Mouse (Mus musculus): ENCODE measurements around the gene Flvcr2.
A peak's percentile ranks its signal among the peaks of the same experiment; 100 is the strongest.
"Not testable (repeated sequence)": the region's sequence is repeated elsewhere in the genome, so short reads cannot be mapped to it uniquely, and the experiment has no call there.

The Flvcr2 gene

DNA sequence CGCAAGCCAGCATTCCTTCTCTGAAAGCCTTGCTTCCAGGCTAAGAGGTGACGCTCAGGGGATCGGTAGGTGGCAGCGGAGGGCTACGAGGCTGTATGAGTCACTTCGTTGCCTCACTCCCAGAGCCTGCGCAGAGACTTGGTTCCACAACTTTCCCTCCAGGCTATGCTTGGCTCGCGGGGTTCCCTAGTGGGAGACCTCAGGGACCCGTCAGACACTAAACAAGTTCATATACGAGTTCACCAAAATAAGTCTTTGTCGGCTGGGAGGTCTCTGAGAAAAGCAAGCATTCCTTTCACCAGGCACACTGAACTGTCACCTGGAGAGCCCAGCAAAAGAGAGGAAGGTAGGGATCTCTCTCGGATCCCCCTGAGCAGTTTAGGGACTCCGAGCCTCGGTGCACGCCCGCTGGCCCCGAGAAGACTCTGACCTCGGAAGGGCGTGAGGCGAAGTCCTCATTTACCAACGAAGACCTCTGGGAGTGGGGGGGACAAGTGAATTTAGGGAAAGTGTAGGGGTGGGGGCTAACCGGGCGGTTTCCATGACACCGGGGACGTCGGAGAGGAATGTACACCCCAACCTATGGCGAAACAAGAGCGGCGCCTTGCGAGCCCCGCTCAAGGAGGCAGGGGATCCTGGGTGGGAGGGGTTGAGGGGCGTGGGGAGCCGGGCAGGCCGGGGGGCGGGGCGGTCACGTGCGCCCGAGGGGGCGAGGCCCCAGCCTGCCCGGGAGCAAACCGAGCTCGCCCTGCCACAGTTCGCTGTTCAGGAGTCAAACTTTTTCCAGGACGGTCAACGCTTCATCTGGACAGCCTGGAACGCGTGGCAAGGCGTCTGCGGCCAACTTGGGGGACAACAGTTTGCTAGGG, at the start of gene Flvcr2:
TSS of gene Flvcr2 (plus strand) at position 713 of the 869 bp plus-strand sequence.
- peak; percentile 77 for DNase-seq (ENCODE audit: low spot score)

DNA sequence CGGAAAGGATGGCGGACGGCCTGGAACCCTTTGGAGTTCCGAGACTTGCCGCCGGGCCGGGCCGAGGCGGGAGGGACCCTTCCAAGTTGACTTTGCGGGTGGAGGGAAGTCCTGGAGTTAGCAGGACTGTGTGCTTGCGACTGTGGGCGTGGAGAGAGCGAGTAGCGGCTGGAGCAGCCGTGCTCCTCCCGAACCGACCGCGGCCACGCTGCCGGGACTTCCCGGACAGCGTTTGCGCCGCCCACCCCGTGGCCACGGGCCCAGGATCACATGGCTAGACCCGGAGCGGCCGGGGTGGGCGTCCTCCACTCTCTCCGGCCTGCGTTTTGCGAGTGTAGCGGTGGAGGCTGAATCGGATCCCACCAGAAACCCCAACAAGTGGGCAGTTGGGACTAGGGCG, 48.2 kb upstream of the Flvcr2 start:
- not testable (repeated sequence) for DNase-seq (ENCODE audit: low spot score)

- DNase-seq (ENCODE audit: low spot score) = no peak
Measured at GRCm38 (mm10) chr12:85700191-85700841, 46.0 kb upstream of the Flvcr2 start.

DNA sequence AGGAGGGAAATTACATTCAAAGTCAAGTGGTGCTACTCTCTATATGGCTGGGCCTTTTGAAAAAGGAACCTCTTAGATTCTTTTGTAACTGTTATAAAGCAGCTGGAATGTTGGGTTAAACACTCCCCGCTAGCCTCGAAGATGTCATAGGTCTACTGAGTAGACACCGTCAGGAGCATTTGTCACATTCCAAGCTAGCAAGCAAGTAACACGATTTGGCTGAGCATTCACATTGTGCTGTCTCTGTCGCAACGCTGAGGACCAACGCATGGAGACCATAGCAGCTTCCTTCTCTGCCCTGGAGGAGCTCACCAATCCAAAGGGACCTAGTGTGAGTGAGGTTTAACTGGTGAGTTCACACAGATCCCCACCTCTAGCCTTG, 45.5 kb upstream of the Flvcr2 start:
- DNase-seq (ENCODE audit: low spot score) = no peak

DNA sequence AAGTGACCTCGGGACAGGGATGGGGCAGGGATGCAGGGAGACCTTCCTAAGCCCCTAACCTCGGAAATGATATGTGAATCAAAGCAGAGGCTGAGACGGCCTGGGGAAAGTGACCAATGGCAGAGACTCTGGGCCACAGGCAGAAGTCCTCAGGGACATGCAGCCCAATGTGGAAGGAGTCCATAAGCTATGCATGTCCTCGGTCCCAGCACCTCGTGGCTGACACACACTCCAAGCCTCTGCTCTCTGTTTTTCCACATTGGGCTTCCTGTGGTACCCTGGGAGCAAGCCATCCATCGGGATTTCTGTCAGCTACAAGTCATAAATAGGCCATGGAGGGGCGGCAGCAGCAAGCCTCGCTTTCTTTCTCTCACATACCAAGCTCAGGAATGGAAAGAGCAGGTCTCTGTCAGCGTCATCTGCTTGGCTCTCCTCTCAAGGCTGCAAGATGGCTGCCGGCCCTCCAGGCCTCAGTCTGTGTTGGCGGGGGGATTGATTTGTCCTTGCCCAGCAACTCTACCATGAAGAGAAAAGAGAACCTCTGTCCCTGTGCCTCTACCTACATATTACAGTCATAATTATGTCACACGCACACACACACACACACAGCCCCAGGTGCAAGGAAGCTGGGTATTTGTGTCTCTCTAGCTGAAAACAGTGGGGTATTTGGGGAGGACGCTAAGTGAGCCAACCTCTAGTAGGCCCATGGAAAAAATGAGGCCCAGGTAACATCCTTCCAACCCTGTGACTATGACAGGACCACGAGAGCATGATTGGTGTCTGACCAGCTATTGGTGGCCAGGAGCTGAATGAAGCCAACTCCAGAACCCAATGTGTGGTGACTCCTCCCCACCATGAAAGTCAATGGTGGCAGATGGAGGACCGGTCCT, 43.9 kb upstream of the Flvcr2 start:
- no peak for DNase-seq (ENCODE audit: low spot score)

GRCm38 (mm10) chr12:85703507-85703906, 42.8 kb upstream of the Flvcr2 start:
- DNase-seq (ENCODE audit: low spot score) = no peak

DNA sequence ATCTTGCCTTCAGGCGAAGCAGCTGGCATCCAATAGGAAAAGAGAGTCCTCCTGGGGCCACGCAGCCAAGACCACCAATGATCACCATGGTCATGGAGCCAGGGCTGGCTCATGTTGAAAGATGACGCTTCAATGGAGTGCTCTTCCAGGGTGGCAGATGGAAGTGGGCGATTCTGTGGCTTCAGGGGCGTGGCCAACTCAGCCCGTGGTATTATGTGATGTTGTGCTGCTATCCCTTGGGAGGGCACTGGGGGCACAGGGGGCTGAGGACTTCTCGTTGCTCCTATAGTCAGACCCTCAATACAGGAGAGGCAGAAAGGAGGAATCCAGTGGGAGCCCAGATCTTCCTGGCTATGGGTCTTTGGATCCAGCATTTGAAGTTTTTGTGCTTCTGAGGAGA, 41.8 kb upstream of the Flvcr2 start:
- DNase-seq (ENCODE audit: low spot score) = no peak

- DNase-seq (ENCODE audit: low spot score) = peak; percentile 63
Measured at GRCm38 (mm10) chr12:85705002-85705830, 41.1 kb upstream of the Flvcr2 start.

- no peak for DNase-seq (ENCODE audit: low spot score)
Measured at GRCm38 (mm10) chr12:85705831-85706530, 40.4 kb upstream of the Flvcr2 start.

- no peak for DNase-seq (ENCODE audit: low spot score)
Measured at GRCm38 (mm10) chr12:85706906-85707305, 39.4 kb upstream of the Flvcr2 start.

DNA sequence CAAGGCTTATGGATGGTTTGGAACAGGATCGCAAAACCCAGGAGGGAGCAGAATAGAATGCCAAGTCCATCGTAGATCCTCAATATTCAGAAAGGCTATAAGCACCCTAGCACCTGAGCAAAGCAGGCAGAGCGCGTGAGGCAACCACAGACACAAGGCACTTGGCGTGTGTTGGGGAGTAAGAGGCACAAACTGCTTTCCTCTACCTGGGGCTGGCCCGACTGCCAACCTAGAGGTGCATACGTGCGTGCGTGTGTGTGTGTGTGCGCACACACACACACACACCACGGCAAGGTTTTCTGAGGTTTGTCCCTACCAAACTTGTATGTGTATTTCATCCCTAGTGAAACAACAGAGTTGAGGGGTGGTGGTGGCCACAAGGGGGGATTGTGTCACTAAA, 38.9 kb upstream of the Flvcr2 start:
- no peak for DNase-seq (ENCODE audit: low spot score)

- no peak for DNase-seq (ENCODE audit: low spot score)
Measured at GRCm38 (mm10) chr12:85708556-85708955, 37.8 kb upstream of the Flvcr2 start.

GRCm38 (mm10) chr12:85710695-85711094, 35.6 kb upstream of the Flvcr2 start:
- no peak for DNase-seq (ENCODE audit: low spot score)

DNA sequence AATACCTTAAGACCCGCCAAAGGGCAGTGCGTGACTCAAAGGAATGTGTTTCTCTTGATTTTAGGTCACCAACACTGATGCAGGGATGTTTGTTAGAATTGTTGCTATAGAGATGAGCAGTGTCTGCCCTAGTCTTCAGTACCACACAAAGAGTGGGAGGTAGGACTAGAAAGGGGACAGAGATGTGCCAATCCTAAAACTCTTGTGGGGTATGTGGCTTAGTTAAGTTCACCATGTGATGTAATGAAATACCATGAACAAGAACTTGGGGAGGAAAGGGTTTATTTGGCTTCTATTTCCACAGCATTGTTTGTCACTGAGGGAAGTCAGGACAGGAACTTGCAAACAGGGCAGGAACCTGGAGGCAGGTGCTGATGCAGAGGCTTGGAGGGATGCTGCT, 33.8 kb upstream of the Flvcr2 start:
- DNase-seq (ENCODE audit: low spot score) = no peak

- no peak for DNase-seq (ENCODE audit: low spot score)
Measured at GRCm38 (mm10) chr12:85714126-85714525, 32.2 kb upstream of the Flvcr2 start.

- DNase-seq (ENCODE audit: low spot score) = no peak
Measured at GRCm38 (mm10) chr12:85725306-85725705, 21.0 kb upstream of the Flvcr2 start.

DNA sequence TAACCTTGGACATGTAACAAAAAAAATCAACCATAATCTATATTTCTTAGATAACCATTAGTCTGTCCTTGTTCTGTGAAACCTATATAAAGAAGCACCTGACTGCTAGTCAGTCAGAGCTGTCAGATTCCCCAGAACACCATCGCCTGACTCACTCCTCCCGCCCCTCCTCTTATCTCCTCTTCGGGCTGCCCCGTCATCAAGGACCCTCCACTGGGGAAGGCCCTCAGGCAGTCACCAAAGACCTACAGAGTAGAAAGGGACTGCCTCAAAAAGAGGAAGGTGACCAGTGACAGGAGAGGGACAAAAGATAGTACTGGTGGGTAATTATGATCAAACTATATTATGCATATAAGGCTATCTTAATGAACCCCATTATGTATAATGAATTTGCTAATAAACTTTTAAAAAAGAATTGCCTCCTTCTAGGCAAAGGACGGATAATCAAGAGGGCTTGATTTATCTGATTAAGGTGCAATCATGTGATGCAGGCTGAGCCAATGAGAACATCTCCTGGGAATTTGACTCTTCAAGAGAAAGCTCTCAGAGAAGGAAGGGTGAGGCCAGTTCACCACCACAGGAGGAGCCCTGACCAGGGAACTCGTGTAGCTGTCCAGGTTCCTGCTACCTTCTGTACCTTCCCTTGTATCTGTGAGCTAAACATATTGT, 19.5 kb upstream of the Flvcr2 start:
- no peak for DNase-seq (ENCODE audit: low spot score)

DNA sequence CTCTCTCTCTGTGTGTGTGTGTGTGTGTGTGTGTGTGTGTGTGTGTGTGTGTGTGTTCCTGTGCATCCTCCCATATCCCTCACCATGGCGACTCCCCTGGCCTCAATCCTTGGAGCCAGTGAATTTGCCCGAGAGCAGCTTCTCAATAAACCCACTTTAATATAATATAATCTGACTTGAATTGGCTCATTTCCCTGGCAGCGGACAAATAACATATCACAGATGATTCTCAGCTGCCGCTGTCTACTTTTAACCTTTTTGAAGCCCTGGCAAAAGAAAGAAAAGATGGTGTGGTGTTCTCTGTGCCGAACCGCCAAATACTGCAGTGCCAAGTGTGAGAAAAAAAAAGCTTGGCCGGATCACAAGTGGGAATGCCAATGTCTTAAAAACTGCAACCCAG, 18.2 kb upstream of the Flvcr2 start:
- DNase-seq (ENCODE audit: low spot score) = no peak

- peak; percentile 60 for DNase-seq (ENCODE audit: low spot score)
Measured at GRCm38 (mm10) chr12:85729022-85729944, 17.1 kb upstream of the Flvcr2 start.
